Mouse (Mus musculus): Measurements from ENCODE around the gene Actr3b. TPM values are rescaled to one million over a fixed set of nuclear protein-coding genes. Genes with fewer than 3 reads are reported as not detected.
A peak's percentile ranks its signal among the peaks of the same experiment; 100 is the strongest.

Actr3b gene
- polyA plus RNA-seq, 1 experiment, result 0.40 TPM

- H3K4me2 ChIP-seq (ENCODE audit: low read depth), result no peak overlapping the region
These were observed 9.6 kb downstream of the Actr3b start for GRCm38 (mm10) chr5:25769406-25769805.

GRCm38 (mm10) chr5:25772456-25772855, 12.7 kb downstream of the Actr3b start:
- no peak overlapping the region for H3K4me2 ChIP-seq (ENCODE audit: low read depth)
- TF ChIP-seq CEBPB (IDR thresholded peaks at IDR 0.05; ENCODE audit: insufficient read depth, poor library complexity, severe bottlenecking) (no peak), MYOD1 (IDR thresholded peaks at IDR 0.05; ENCODE audit: control insufficient read depth in 1 of 3, insufficient read length in 2 of 3, low read depth in 2 of 3) (no peak), POLR2A (IDR thresholded peaks at IDR 0.05; ENCODE audit: insufficient read length, low read depth) (no peak), E2F4 (IDR thresholded peaks at IDR 0.05; ENCODE audit: insufficient read depth) (no peak), MAX (IDR thresholded peaks at IDR 0.05; ENCODE audit: low read depth) (no peak), TCF3 (IDR thresholded peaks at IDR 0.05; ENCODE audit: insufficient read length, low read depth) (no peak), REST (IDR thresholded peaks at IDR 0.05; ENCODE audit: insufficient read depth, insufficient read length) (no peak), TCF12 (IDR thresholded peaks at IDR 0.05; ENCODE audit: insufficient read depth, poor library complexity, severe bottlenecking) (no peak), USF1 (IDR thresholded peaks at IDR 0.05; ENCODE audit: low read depth) (no peak), SRF (IDR thresholded peaks at IDR 0.05; ENCODE audit: control insufficient read depth, insufficient read length, low read depth) (no peak), MYOG (IDR thresholded peaks at IDR 0.05; ENCODE audit: control insufficient read depth in 1 of 3, insufficient read depth in 1 of 3, insufficient read length in 2 of 3, low read depth in 2 of 3) (no peak), POLR2AphosphoS2 (IDR thresholded peaks at IDR 0.05; ENCODE audit: insufficient read length, low read depth) (no peak)

More at GRCm38 (mm10) chr5:25769406-25769805, 9.6 kb downstream of the Actr3b start:
- Histone ChIP-seq H3K27me3 (ENCODE audit: control insufficient read depth, insufficient read depth, insufficient read length) (no peaks in the 10 kb centered on the region), H3K36me3 (ENCODE audit: control insufficient read depth, insufficient read depth) (no peaks in the 10 kb centered on the region), H3K4me3 (no peak overlapping the region), H3ac (ENCODE audit: control insufficient read depth, insufficient read length) (no peak overlapping the region), H3K79me2 (ENCODE audit: control insufficient read depth, insufficient read depth) (no peaks in the 10 kb centered on the region)
- TF ChIP-seq POLR2AphosphoS2 (IDR thresholded peaks at IDR 0.05; ENCODE audit: insufficient read length, low read depth) (no peak), REST (IDR thresholded peaks at IDR 0.05; ENCODE audit: insufficient read depth, insufficient read length) (no peak), MYOD1 (IDR thresholded peaks at IDR 0.05; ENCODE audit: control insufficient read depth in 1 of 3, insufficient read length in 2 of 3, low read depth in 2 of 3) (no peak), POLR2A (IDR thresholded peaks at IDR 0.05; ENCODE audit: insufficient read length, low read depth) (no peak), TCF12 (IDR thresholded peaks at IDR 0.05; ENCODE audit: insufficient read depth, poor library complexity, severe bottlenecking) (no peak), E2F4 (IDR thresholded peaks at IDR 0.05; ENCODE audit: insufficient read depth) (no peak), SRF (IDR thresholded peaks at IDR 0.05; ENCODE audit: control insufficient read depth, insufficient read length, low read depth) (no peak), CEBPB (IDR thresholded peaks at IDR 0.05; ENCODE audit: insufficient read depth, poor library complexity, severe bottlenecking) (no peak), TCF3 (IDR thresholded peaks at IDR 0.05; ENCODE audit: insufficient read length, low read depth) (no peak), USF1 (IDR thresholded peaks at IDR 0.05; ENCODE audit: low read depth) (no peak), MYOG (IDR thresholded peaks at IDR 0.05; ENCODE audit: control insufficient read depth in 1 of 3, insufficient read depth in 1 of 3, insufficient read length in 2 of 3, low read depth in 2 of 3) (no peak), MAX (IDR thresholded peaks at IDR 0.05; ENCODE audit: low read depth) (no peak)

GRCm38 (mm10) chr5:25773921-25774790, 14.4 kb downstream of the Actr3b start:
- no peak overlapping the region for H3ac ChIP-seq (ENCODE audit: control insufficient read depth, insufficient read length)
- H3K4me3 ChIP-seq, result no peak overlapping the region
- no peaks in the 10 kb centered on the region for H3K36me3 ChIP-seq (ENCODE audit: control insufficient read depth, insufficient read depth)
- H3K4me2 ChIP-seq (ENCODE audit: low read depth), result peak overlapping the region; percentile 13
- H3K79me2 ChIP-seq (ENCODE audit: control insufficient read depth, insufficient read depth), result no peaks in the 10 kb centered on the region
- no peaks in the 10 kb centered on the region for H3K27me3 ChIP-seq (ENCODE audit: control insufficient read depth, insufficient read depth, insufficient read length)
- TF ChIP-seq POLR2AphosphoS2 (IDR thresholded peaks at IDR 0.05; ENCODE audit: insufficient read length, low read depth), result no peak
- no peak for TF ChIP-seq TCF12 (IDR thresholded peaks at IDR 0.05; ENCODE audit: insufficient read depth, poor library complexity, severe bottlenecking)
- TF ChIP-seq E2F4 (IDR thresholded peaks at IDR 0.05; ENCODE audit: insufficient read depth), result no peak
- no peak for TF ChIP-seq MYOD1 (IDR thresholded peaks at IDR 0.05; ENCODE audit: control insufficient read depth in 1 of 3, insufficient read length in 2 of 3, low read depth in 2 of 3)
- no peak for TF ChIP-seq REST (IDR thresholded peaks at IDR 0.05; ENCODE audit: insufficient read depth, insufficient read length)
- TF ChIP-seq POLR2A (IDR thresholded peaks at IDR 0.05; ENCODE audit: insufficient read length, low read depth), result no peak
- no peak for TF ChIP-seq MAX (IDR thresholded peaks at IDR 0.05; ENCODE audit: low read depth)
- no peak for TF ChIP-seq TCF3 (IDR thresholded peaks at IDR 0.05; ENCODE audit: insufficient read length, low read depth)
- no peak for TF ChIP-seq CEBPB (IDR thresholded peaks at IDR 0.05; ENCODE audit: insufficient read depth, poor library complexity, severe bottlenecking)
- TF ChIP-seq USF1 (IDR thresholded peaks at IDR 0.05; ENCODE audit: low read depth), result no peak
- TF ChIP-seq SRF (IDR thresholded peaks at IDR 0.05; ENCODE audit: control insufficient read depth, insufficient read length, low read depth), result no peak
- TF ChIP-seq MYOG (IDR thresholded peaks at IDR 0.05; ENCODE audit: control insufficient read depth in 1 of 3, insufficient read depth in 1 of 3, insufficient read length in 2 of 3, low read depth in 2 of 3), result no peak

More at GRCm38 (mm10) chr5:25772456-25772855, 12.7 kb downstream of the Actr3b start:
- Histone ChIP-seq H3K4me3 (no peak overlapping the region), H3K36me3 (ENCODE audit: control insufficient read depth, insufficient read depth) (no peaks in the 10 kb centered on the region), H3K79me2 (ENCODE audit: control insufficient read depth, insufficient read depth) (no peaks in the 10 kb centered on the region), H3ac (ENCODE audit: control insufficient read depth, insufficient read length) (no peak overlapping the region), H3K27me3 (ENCODE audit: control insufficient read depth, insufficient read depth, insufficient read length) (no peaks in the 10 kb centered on the region)

GRCm38 (mm10) chr5:25791570-25791969, 31.8 kb downstream of the Actr3b start:
- Histone ChIP-seq H3ac (ENCODE audit: control insufficient read depth, insufficient read length) (no peak overlapping the region), H3K4me2 (ENCODE audit: low read depth) (no peak overlapping the region), H3K4me3 (no peak overlapping the region), H3K36me3 (ENCODE audit: control insufficient read depth, insufficient read depth) (no peaks in the 10 kb centered on the region), H3K79me2 (ENCODE audit: control insufficient read depth, insufficient read depth) (no peaks in the 10 kb centered on the region), H3K27me3 (ENCODE audit: control insufficient read depth, insufficient read depth, insufficient read length) (peaks cover 8% of the 10 kb centered on the region)
- TF ChIP-seq CEBPB (IDR thresholded peaks at IDR 0.05; ENCODE audit: insufficient read depth, poor library complexity, severe bottlenecking), result no peak
- TF ChIP-seq REST (IDR thresholded peaks at IDR 0.05; ENCODE audit: insufficient read depth, insufficient read length), result no peak
- no peak for TF ChIP-seq MYOD1 (IDR thresholded peaks at IDR 0.05; ENCODE audit: control insufficient read depth in 1 of 3, insufficient read length in 2 of 3, low read depth in 2 of 3)
- no peak for TF ChIP-seq E2F4 (IDR thresholded peaks at IDR 0.05; ENCODE audit: insufficient read depth)
- TF ChIP-seq MAX (IDR thresholded peaks at IDR 0.05; ENCODE audit: low read depth), result no peak
- no peak for TF ChIP-seq POLR2AphosphoS2 (IDR thresholded peaks at IDR 0.05; ENCODE audit: insufficient read length, low read depth)
- no peak for TF ChIP-seq POLR2A (IDR thresholded peaks at IDR 0.05; ENCODE audit: insufficient read length, low read depth)
- no peak for TF ChIP-seq SRF (IDR thresholded peaks at IDR 0.05; ENCODE audit: control insufficient read depth, insufficient read length, low read depth)

Data from myocyte (in vitro differentiated cells).